Mouse (Mus musculus): Measurements from ENCODE around the gene Olfr395. TPM values are rescaled to one million over a fixed set of nuclear protein-coding genes. Genes with fewer than 3 reads are reported as not detected.
"Not testable (repeated sequence)": the region's sequence is repeated elsewhere in the genome, so short reads cannot be mapped to it uniquely, and the experiment has no call there.

Olfr395 gene
- not detected for total RNA-seq (2022)

DNA sequence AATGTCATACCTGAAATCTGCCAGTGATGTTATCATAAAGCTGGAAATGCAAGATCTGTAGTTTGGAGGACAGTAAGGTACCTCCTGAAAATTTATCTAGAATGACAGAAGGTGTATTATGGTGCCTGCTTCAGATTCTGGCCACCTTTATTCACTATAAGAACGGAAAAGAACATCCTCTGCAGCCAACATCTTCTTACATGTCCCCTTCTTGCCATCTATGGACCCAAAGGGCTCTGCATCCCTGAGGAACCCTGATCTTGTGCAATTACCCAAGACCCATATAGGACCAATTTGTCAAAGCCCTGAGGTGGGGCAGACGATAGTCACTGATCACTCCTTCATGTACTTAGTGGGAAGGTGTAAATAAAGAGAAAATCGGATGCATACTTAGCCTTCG lies at the start of gene Olfr395:
Gene Olfr395, minus strand, starts transcription at position 101 of the 400 bp plus-strand sequence.
- DNase-seq (ENCODE audit: low spot score in 2 of 2) = not testable (repeated sequence)

- no peak for DNase-seq (ENCODE audit: low spot score in 2 of 2)
Observed at GRCm38 (mm10) chr11:73936377-73936776, 27.3 kb upstream of the Olfr395 start, which contains the start of gene Olfr23. TSS of gene Olfr23 (plus strand) at chr11:73936677.

DNA sequence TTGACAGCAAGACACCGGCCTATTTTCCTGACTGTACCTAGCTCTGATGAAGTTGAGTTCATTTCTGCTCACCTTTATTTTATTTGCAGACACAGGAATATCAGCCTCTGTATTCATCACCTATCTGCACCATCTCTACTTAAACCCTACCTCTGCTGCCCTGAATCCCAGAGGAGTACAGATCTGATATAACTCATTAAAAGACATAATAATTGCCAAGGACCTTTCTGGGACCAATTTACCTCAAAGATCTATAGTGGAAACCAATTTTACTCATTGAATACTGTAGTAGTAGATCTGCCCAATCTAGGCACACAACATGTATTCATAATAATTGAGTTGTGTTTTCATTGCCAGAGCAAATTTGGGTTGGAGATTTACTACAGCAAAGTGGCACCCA lies 18.4 kb downstream of the Olfr395 start, which contains the start of gene Olfr394:
Gene Olfr394, minus strand, starts transcription at position 101 of the 400 bp plus-strand sequence.
- no peak for DNase-seq (ENCODE audit: low spot score in 2 of 2)

Other genes with a start within 250 kb of the Olfr395 start
- gene Zfp735, start 220.5 kb downstream of the Olfr395 start, total RNA-seq (2022) = not detected
- not detected for gene Olfr389, start 128.6 kb downstream of the Olfr395 start, total RNA-seq (2022)
- gene Olfr390, start 126.3 kb downstream of the Olfr395 start, total RNA-seq (2022) = not detected
- not detected for gene Olfr391-ps, start 106.2 kb downstream of the Olfr395 start, total RNA-seq (2022)
- not detected for gene Olfr392, start 92.2 kb downstream of the Olfr395 start, total RNA-seq (2022)
- not detected for gene Olfr393, start 57.8 kb downstream of the Olfr395 start, total RNA-seq (2022)
- not detected for gene Olfr394, start 18.5 kb downstream of the Olfr395 start, total RNA-seq (2022)
- not detected for gene Olfr23, start 27.4 kb upstream of the Olfr395 start, total RNA-seq (2022)
- not detected for gene Olfr397, start 51.5 kb upstream of the Olfr395 start, total RNA-seq (2022)
- gene Olfr398, start 81.1 kb upstream of the Olfr395 start, total RNA-seq (2022) = not detected
- not detected for gene Olfr139, start 147.3 kb upstream of the Olfr395 start, total RNA-seq (2022)
- not detected for gene Olfr399, start 147.3 kb upstream of the Olfr395 start, total RNA-seq (2022)
- not detected for gene Zfp616, start 160.7 kb upstream of the Olfr395 start, total RNA-seq (2022)
- not detected for gene Olfr401, start 204.4 kb upstream of the Olfr395 start, total RNA-seq (2022)
- not detected for gene Olfr402, start 244.2 kb upstream of the Olfr395 start, total RNA-seq (2022)

Measured in left cerebral cortex, adult 8-10 months (tissue).